Mouse (Mus musculus) bone marrow macrophage, adult 2 months (primary cell): Measurements from ENCODE around the gene Zc3h15.

ENCODE experiments used
- CTCF ChIP-seq: IDR thresholded peaks from 2 replicates; pipeline ENCODE4 v1.5.1; 2012; ENCODE audit warnings: low read depth, mild to moderate bottlenecking, low read length, moderate library complexity
- POLR2A ChIP-seq: IDR thresholded peaks from 2 replicates; pipeline ENCODE4 v1.6.1; 2012; ENCODE audit warnings: mild to moderate bottlenecking, low read depth, low read length, borderline replicate concordance

- TF ChIP-seq POLR2A (no peak), CTCF (no peak)
Measured at GRCm38 (mm10) chr2:83695345-83696247, 51.4 kb downstream of the Zc3h15 start.
